Mouse (Mus musculus): Measurements from ENCODE around the gene Xkr7. TPM values are rescaled to one million over a fixed set of nuclear protein-coding genes. Genes with fewer than 3 reads are reported as not detected.

Xkr7 gene
- polyA plus RNA-seq, 1 experiment from 2014 or later = not detected

GRCm38 (mm10) chr2:153043886-153044285, 12.2 kb downstream of the Xkr7 start:
- Histone ChIP-seq H3K36me3 (no peaks in the 10 kb centered on the region), H3K9me3 (replicated peaks) (no peaks in the 10 kb centered on the region), H3K4me2 (no peak overlapping the region), H3K4me1 (no peaks in the 10 kb centered on the region; the same call in 1 of the 2 replicates), H3K4me3 (replicated peaks) (no peak overlapping the region), H3K27me3 (0 out of 2 replicates have a peak, but pooled peaks cover 3% of the 10 kb centered on the region), H3K27ac (no peak overlapping the region), H3K9ac (no peak overlapping the region)
- 54% methylated on average over 3 of the region's 3 CpGs for WGBS
- no peak for ATAC-seq (replicated peaks; ENCODE audit: low FRiP score)

- peaks cover 8% of the 10 kb centered on the region for H3K4me1 ChIP-seq
- no peaks in the 10 kb centered on the region for H3K36me3 ChIP-seq
- no peak overlapping the region for H3K4me2 ChIP-seq
- H3K4me3 ChIP-seq (replicated peaks) = no peak overlapping the region
- WGBS = 33% methylated on average over 8 of the region's 8 CpGs
- H3K27me3 ChIP-seq = 0 out of 2 replicates have a peak, but pooled peaks cover 5% of the 10 kb centered on the region
- no peak overlapping the region for H3K9ac ChIP-seq
- no peaks in the 10 kb centered on the region for H3K9me3 ChIP-seq (replicated peaks)
- H3K27ac ChIP-seq = no peak overlapping the region
- ATAC-seq (replicated peaks; ENCODE audit: low FRiP score) = 0 out of 2 replicates have a peak, but pooled peaks have one; percentile 22
Observed at GRCm38 (mm10) chr2:153045884-153046299, 14.2 kb downstream of the Xkr7 start.

GRCm38 (mm10) chr2:153047828-153048465, 16.3 kb downstream of the Xkr7 start:
- WGBS = 45% methylated on average over 17 of the region's 17 CpGs
- peaks cover 15% of the 10 kb centered on the region for H3K4me1 ChIP-seq

GRCm38 (mm10) chr2:153049288-153049996, 17.8 kb downstream of the Xkr7 start:
- ATAC-seq (replicated peaks; ENCODE audit: low FRiP score) = no peak
- Histone ChIP-seq H3K4me3 (replicated peaks) (no peak overlapping the region), H3K4me2 (no peak overlapping the region), H3K9me3 (replicated peaks) (no peaks in the 10 kb centered on the region), H3K36me3 (no peaks in the 10 kb centered on the region), H3K27ac (peak overlapping the region; percentile 54; the same call in 1 of the 2 replicates), H3K27me3 (peaks cover 29% of the 10 kb centered on the region), H3K9ac (no peak overlapping the region), H3K4me1 (peaks cover 15% of the 10 kb centered on the region)
- 25% methylated on average over 9 of the region's 9 CpGs for WGBS

More at GRCm38 (mm10) chr2:153047828-153048465, 16.3 kb downstream of the Xkr7 start:
- Histone ChIP-seq H3K4me3 (replicated peaks) (no peak overlapping the region), H3K9ac (no peak overlapping the region), H3K9me3 (replicated peaks) (no peaks in the 10 kb centered on the region), H3K36me3 (no peaks in the 10 kb centered on the region), H3K27ac (no peak overlapping the region), H3K27me3 (peaks cover 20% of the 10 kb centered on the region), H3K4me2 (no peak overlapping the region)
- no peak for ATAC-seq (replicated peaks; ENCODE audit: low FRiP score)

GRCm38 (mm10) chr2:153049997-153050358, 18.3 kb downstream of the Xkr7 start:
- Histone ChIP-seq H3K4me2 (no peak overlapping the region), H3K36me3 (no peaks in the 10 kb centered on the region), H3K4me1 (peaks cover 15% of the 10 kb centered on the region), H3K27me3 (peaks cover 30% of the 10 kb centered on the region), H3K9me3 (replicated peaks) (no peaks in the 10 kb centered on the region), H3K4me3 (replicated peaks) (no peak overlapping the region), H3K9ac (no peak overlapping the region), H3K27ac (no peak overlapping the region)
- WGBS = 81% methylated on average over 4 of the region's 4 CpGs
- no peak for ATAC-seq (replicated peaks; ENCODE audit: low FRiP score)

GRCm38 (mm10) chr2:153051095-153051494, 19.4 kb downstream of the Xkr7 start:
- H3K4me1 ChIP-seq = peaks cover 15% of the 10 kb centered on the region
- no peak overlapping the region for H3K9ac ChIP-seq
- H3K27ac ChIP-seq = no peak overlapping the region
- peaks cover 30% of the 10 kb centered on the region for H3K27me3 ChIP-seq
- 91% methylated on average over 6 of the region's 6 CpGs for WGBS
- H3K4me3 ChIP-seq (replicated peaks) = no peak overlapping the region
- no peaks in the 10 kb centered on the region for H3K9me3 ChIP-seq (replicated peaks)
- no peak overlapping the region for H3K4me2 ChIP-seq
- no peak for ATAC-seq (replicated peaks; ENCODE audit: low FRiP score)
- H3K36me3 ChIP-seq = no peaks in the 10 kb centered on the region

GRCm38 (mm10) chr2:153051537-153051936, 19.9 kb downstream of the Xkr7 start:
- no peak overlapping the region for H3K27ac ChIP-seq
- no peak overlapping the region for H3K4me3 ChIP-seq (replicated peaks)
- no peaks in the 10 kb centered on the region for H3K36me3 ChIP-seq
- peaks cover 30% of the 10 kb centered on the region for H3K27me3 ChIP-seq
- 70% methylated on average over 9 of the region's 9 CpGs for WGBS
- H3K9me3 ChIP-seq (replicated peaks) = no peaks in the 10 kb centered on the region
- no peak for ATAC-seq (replicated peaks; ENCODE audit: low FRiP score)
- no peak overlapping the region for H3K9ac ChIP-seq
- H3K4me2 ChIP-seq = no peak overlapping the region
- H3K4me1 ChIP-seq = peaks cover 15% of the 10 kb centered on the region

- Histone ChIP-seq H3K36me3 (no peaks in the 10 kb centered on the region), H3K9ac (no peak overlapping the region), H3K27ac (no peak overlapping the region), H3K4me3 (replicated peaks) (no peak overlapping the region; the same call in 1 of the 2 replicates), H3K4me1 (peaks cover 15% of the 10 kb centered on the region), H3K4me2 (peak overlapping the region; percentile 43), H3K9me3 (replicated peaks) (no peaks in the 10 kb centered on the region), H3K27me3 (peaks cover 30% of the 10 kb centered on the region)
- 7% methylated on average over 30 of the region's 30 CpGs for whole genome bisulfite sequencing
- ATAC-seq (replicated peaks; ENCODE audit: low FRiP score) = no peak
Observed at GRCm38 (mm10) chr2:153052700-153053351, 21.2 kb downstream of the Xkr7 start.

- H3K27ac ChIP-seq = no peak overlapping the region
- no peak for ATAC-seq (replicated peaks; ENCODE audit: low FRiP score)
- peaks cover 29% of the 10 kb centered on the region for H3K27me3 ChIP-seq
- no peak overlapping the region for H3K9ac ChIP-seq
- H3K36me3 ChIP-seq = no peaks in the 10 kb centered on the region
- peaks cover 15% of the 10 kb centered on the region for H3K4me1 ChIP-seq
- WGBS = 91% methylated on average over 8 of the region's 8 CpGs
- no peaks in the 10 kb centered on the region for H3K9me3 ChIP-seq (replicated peaks)
- H3K4me3 ChIP-seq (replicated peaks) = no peak overlapping the region
- H3K4me2 ChIP-seq = no peak overlapping the region
Observed at GRCm38 (mm10) chr2:153053896-153054295, 22.2 kb downstream of the Xkr7 start.

GRCm38 (mm10) chr2:153055270-153055920, 23.7 kb downstream of the Xkr7 start:
- 59% methylated on average over 6 of the region's 6 CpGs for WGBS
- Histone ChIP-seq H3K4me3 (replicated peaks) (no peak overlapping the region), H3K36me3 (no peaks in the 10 kb centered on the region), H3K27me3 (peaks cover 28% of the 10 kb centered on the region), H3K27ac (no peak overlapping the region), H3K9ac (no peak overlapping the region), H3K4me2 (no peak overlapping the region), H3K9me3 (replicated peaks) (no peaks in the 10 kb centered on the region), H3K4me1 (peaks cover 7% of the 10 kb centered on the region)
- ATAC-seq (replicated peaks; ENCODE audit: low FRiP score) = no peak

GRCm38 (mm10) chr2:153058365-153058764, 26.7 kb downstream of the Xkr7 start:
- H3K9ac ChIP-seq = no peak overlapping the region
- no peak overlapping the region for H3K27ac ChIP-seq
- H3K27me3 ChIP-seq = peaks cover 5% of the 10 kb centered on the region
- no peaks in the 10 kb centered on the region for H3K36me3 ChIP-seq
- ATAC-seq (replicated peaks; ENCODE audit: low FRiP score) = no peak
- no peak overlapping the region for H3K4me3 ChIP-seq (replicated peaks)
- no peak overlapping the region for H3K4me2 ChIP-seq
- H3K9me3 ChIP-seq (replicated peaks) = no peaks in the 10 kb centered on the region
- 0 out of 2 replicates have a peak, but pooled peaks cover under 1% of the 10 kb centered on the region for H3K4me1 ChIP-seq
- 51% methylated on average over 4 of the region's 4 CpGs for WGBS

- no peaks in the 10 kb centered on the region for H3K9me3 ChIP-seq (replicated peaks)
- ATAC-seq (replicated peaks; ENCODE audit: low FRiP score) = no peak
Observed at GRCm38 (mm10) chr2:153060216-153060615, 28.6 kb downstream of the Xkr7 start.

More at GRCm38 (mm10) chr2:153060216-153060615, 28.6 kb downstream of the Xkr7 start:
- H3K4me2 ChIP-seq = no peak overlapping the region
- 81% methylated on average over 7 of the region's 7 CpGs for WGBS
- H3K27me3 ChIP-seq = no peaks in the 10 kb centered on the region
- H3K36me3 ChIP-seq = no peaks in the 10 kb centered on the region
- H3K4me1 ChIP-seq = 0 out of 2 replicates have a peak, but pooled peaks cover 3% of the 10 kb centered on the region
- H3K4me3 ChIP-seq (replicated peaks) = no peak overlapping the region
- no peak overlapping the region for H3K27ac ChIP-seq
- no peak overlapping the region for H3K9ac ChIP-seq

Data from kidney, embryonic 15.5 days (tissue).